Mouse (Mus musculus) heart, embryonic 13.5 days (tissue): ENCODE measurements at regions not wholly inside any gene's neighbourhood (a gene's known extent, or its start where the extent isn't known, plus 50 kb on each side); places are given as distances from the start of the nearest gene placed in this dataset.

Source experiments
- ATAC-seq: fragments of 200-750 bp; cut with Nextera tagmentation; 2 replicates; pipeline ENCODE4 v1.8.0; 2017; ENCODE audit warnings: moderate TSS enrichment; ENCODE audit not compliant: insufficient number of reproducible peaks, low FRiP score, low TSS enrichment; ENCODE audit errors: extremely low read depth
- H3K27ac ChIP-seq: fragments of 300-500 bp; sonication (generic); replicated peaks from 2 replicates; pipeline ENCODE4 v1.5.1; 2015; ENCODE audit warnings: moderate library complexity, mild to moderate bottlenecking, inconsistent platforms
- H3K27me3 ChIP-seq: fragments of 300-500 bp; sonication (generic); replicated peaks from 2 replicates; pipeline ENCODE4 v1.6.1; 2015; ENCODE audit warnings: mild to moderate bottlenecking, inconsistent platforms
- H3K36me3 ChIP-seq: fragments of 300-500 bp; sonication (generic); 2 replicates; pipeline ENCODE4 v1.6.1; 2015; ENCODE audit warnings: mild to moderate bottlenecking, inconsistent platforms
- H3K4me1 ChIP-seq: fragments of 300-500 bp; sonication (generic); 2 replicates; pipeline ENCODE4 v1.6.1; 2015; ENCODE audit warnings: inconsistent platforms
- H3K4me2 ChIP-seq: fragments of 300-500 bp; sonication (generic); 2 replicates; pipeline ENCODE4 v1.6.1; 2015; ENCODE audit warnings: inconsistent platforms, mild to moderate bottlenecking, moderate library complexity
- H3K4me3 ChIP-seq: fragments of 300-500 bp; sonication (generic); 2 replicates; pipeline ENCODE4 v1.5.1; 2015; ENCODE audit warnings: moderate library complexity, mild to moderate bottlenecking, inconsistent platforms
- H3K9ac ChIP-seq: fragments of 300-500 bp; sonication (generic); 2 replicates; pipeline ENCODE4 v1.6.1; 2015; ENCODE audit warnings: inconsistent platforms, mild to moderate bottlenecking, moderate library complexity
- H3K9me3 ChIP-seq: fragments of 300-500 bp; sonication (generic); 2 replicates; pipeline ENCODE4 v1.6.1; 2016; ENCODE audit warnings: inconsistent platforms
- WGBS: fragments of 180-500 bp; shearing (Covaris S2); methylation state at CpG from one replicate; pipeline ENCODE4 v1.1.7; 2015; ENCODE audit warnings: mixed read lengths; 5-methylcytosine and 5-hydroxymethylcytosine counted together

DNA sequence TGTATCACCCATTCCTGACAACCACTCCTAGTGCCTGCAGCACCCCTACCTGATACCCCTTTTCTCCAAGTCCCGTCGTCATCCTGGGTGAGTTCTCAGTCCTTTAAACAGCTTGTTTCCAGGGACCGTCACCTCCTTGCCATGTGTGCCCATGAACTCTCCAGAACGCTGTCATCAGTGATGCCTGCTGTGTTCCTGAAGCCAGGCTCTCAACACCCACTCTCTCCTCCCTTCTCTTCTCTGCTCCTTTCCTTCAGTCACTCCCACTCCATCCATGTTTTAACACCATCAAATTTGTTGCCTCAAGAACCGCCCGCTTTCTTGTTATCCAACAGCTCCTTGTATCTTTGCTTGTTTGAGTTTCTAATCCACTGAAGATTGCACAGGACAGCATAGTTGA, 277.8 kb upstream of the Zfp637 start:
- WGBS = 52% methylated on average over 6 of the region's 6 CpGs
- no peak for ATAC-seq
- H3K27ac ChIP-seq = 0 out of 2 replicates have a peak overlapping the region, but pooled peaks have one; percentile 8
- no peak overlapping the region for H3K4me3 ChIP-seq
- H3K4me1 ChIP-seq = peaks cover 50% of the 10 kb centered on the region
- H3K9ac ChIP-seq = no peak overlapping the region
- no peaks in the 10 kb centered on the region for H3K36me3 ChIP-seq
- H3K4me2 ChIP-seq = no peak overlapping the region
- H3K27me3 ChIP-seq = peaks cover 11% of the 10 kb centered on the region
- no peaks in the 10 kb centered on the region for H3K9me3 ChIP-seq

DNA sequence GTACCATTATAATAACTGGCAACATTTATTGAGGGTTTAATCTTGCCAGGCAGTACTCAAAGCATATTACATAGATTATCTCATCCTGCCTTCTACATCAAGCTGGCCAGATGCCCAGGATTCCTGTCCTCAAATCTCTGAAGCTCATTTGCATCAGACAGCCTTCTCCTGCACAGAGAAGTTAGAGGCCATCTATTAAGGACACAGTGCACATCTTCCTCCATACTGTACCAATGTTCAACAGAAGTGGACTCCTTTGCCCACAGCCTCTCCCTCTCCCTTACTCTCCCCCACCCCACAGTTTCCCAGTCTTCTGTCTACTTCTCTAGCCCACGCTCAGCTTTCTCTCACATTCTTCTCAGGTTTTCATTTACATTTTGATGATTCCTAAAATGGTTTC, 277.3 kb upstream of the Zfp637 start:
- no peak overlapping the region for H3K9ac ChIP-seq
- ATAC-seq = no peak
- H3K27ac ChIP-seq = no peak overlapping the region
- H3K4me1 ChIP-seq = peaks cover 50% of the 10 kb centered on the region
- no peaks in the 10 kb centered on the region for H3K9me3 ChIP-seq
- H3K4me3 ChIP-seq = no peak overlapping the region
- H3K4me2 ChIP-seq = no peak overlapping the region
- no peaks in the 10 kb centered on the region for H3K36me3 ChIP-seq
- peaks cover 11% of the 10 kb centered on the region for H3K27me3 ChIP-seq
- 70% methylated on average over 1 of the region's 1 CpGs for WGBS

DNA sequence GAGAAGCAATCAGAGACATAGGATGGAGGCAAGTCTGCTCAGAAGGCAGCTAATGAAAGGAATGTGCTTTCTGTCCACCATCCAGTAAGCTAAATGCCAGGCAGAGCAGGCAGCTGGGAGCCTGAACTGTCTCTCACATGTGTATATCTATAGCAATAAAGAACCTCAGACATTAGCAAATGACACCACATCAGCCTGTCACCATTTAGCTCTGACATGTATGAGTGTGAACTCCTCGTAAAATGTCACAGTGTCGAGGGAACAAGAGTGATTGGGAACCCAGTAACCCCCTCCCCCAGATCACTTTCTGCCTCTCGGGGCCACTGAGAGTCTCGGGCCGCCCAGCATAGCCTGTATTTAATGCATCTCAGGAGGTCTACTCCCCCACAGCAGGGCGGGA, 274.2 kb upstream of the Zfp637 start:
- ATAC-seq = no peak
- Histone ChIP-seq H3K36me3 (no peaks in the 10 kb centered on the region), H3K27me3 (peaks cover 10% of the 10 kb centered on the region), H3K4me1 (peaks cover 50% of the 10 kb centered on the region), H3K4me2 (no peak overlapping the region), H3K9ac (0 out of 2 replicates have a peak overlapping the region, but pooled peaks have one; percentile 13), H3K9me3 (no peaks in the 10 kb centered on the region), H3K4me3 (no peak overlapping the region), H3K27ac (peak overlapping the region; percentile 31; the same call in 1 of the 2 replicates)
- WGBS = 11% methylated on average over 6 of the region's 6 CpGs

DNA sequence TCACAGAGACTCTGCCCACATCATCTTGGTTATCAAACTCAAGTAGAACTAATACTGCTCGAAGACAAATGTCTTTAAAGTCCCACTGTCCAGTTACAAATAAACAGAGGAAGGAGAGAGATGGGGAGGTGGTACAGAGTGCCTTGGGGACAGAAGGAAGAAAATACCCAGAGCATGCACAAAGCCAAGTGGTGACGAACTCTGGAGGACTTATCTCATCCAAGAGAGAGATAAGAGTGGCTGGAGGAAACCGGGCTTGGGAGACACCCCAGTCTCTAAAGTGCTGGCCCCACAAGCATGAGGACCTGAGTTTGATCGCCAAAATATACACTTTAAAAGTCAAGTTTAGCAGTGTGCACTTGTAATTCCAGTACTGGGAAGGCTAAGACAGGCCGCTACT, 273.3 kb upstream of the Zfp637 start:
- Histone ChIP-seq H3K9ac (no peak overlapping the region), H3K27me3 (peaks cover 10% of the 10 kb centered on the region), H3K4me2 (no peak overlapping the region), H3K9me3 (no peaks in the 10 kb centered on the region), H3K36me3 (no peaks in the 10 kb centered on the region), H3K4me1 (peaks cover 53% of the 10 kb centered on the region), H3K27ac (peak overlapping the region; percentile 31; the same call in 1 of the 2 replicates), H3K4me3 (no peak overlapping the region)
- 19% methylated on average over 5 of the region's 5 CpGs for WGBS
- no peak for ATAC-seq

DNA sequence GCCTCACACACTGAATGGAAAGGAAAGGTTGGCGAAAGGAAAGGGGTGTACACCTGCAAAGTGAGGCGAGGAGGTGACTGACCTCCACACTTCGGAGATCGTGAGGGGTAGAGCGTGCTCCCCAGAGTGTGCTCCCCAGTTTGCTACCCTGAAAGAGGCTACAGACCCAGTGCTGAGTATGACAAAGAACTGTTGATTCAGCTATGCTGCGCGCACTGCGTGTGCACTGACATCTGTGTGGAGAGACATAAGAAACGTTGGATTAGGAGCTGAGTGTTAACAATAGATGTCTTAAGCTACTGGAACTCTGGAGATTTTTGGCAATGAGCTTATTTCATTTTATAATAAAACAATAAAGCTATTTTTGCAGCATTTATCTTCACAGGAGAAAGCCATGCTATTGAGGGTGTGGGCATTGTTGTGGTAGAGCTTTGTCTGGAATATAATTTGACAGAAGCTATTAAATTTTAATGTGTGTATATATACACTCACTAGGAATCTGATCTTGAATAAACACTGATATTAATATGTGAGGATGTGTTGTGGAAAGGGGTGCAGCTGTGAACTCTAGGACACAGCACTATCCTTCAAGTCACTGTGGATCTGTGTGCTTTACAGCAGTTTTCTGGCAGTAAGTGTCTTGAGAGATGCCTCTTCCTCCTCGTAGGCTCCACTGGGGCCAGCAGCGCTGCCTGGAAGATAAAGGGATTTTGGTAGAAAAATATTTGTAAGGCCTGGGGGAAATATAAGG, 271.2 kb upstream of the Zfp637 start:
- WGBS = 77% methylated on average over 11 of the region's 11 CpGs
- Histone ChIP-seq H3K36me3 (no peaks in the 10 kb centered on the region), H3K4me2 (no peak overlapping the region), H3K27ac (no peak overlapping the region), H3K4me3 (no peak overlapping the region), H3K4me1 (peaks cover 55% of the 10 kb centered on the region), H3K27me3 (peaks cover 10% of the 10 kb centered on the region), H3K9ac (no peak overlapping the region), H3K9me3 (no peaks in the 10 kb centered on the region)
- no peak for ATAC-seq

DNA sequence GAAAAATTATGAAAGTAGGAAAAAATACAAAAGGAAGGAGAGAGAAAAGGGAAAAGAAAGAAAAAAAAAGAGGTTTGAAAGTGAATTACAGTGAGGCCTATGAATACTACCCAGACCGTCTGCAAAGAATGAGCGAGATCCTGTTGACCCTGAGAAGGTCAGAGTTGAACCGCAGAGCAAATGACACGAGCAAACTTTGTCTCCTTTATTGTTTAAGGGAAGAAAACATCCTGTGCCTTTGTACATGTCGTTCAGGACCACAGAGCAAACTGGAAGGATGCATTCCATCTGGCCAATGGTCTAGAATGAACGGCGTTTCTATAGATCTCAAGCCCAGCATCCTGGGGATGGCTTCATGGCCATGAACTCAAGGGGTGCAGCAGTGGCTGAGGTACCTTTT, 270.6 kb upstream of the Zfp637 start:
- WGBS = 63% methylated on average over 7 of the region's 7 CpGs
- no peak overlapping the region for H3K27ac ChIP-seq
- peaks cover 10% of the 10 kb centered on the region for H3K27me3 ChIP-seq
- H3K9me3 ChIP-seq = no peaks in the 10 kb centered on the region
- no peak overlapping the region for H3K4me3 ChIP-seq
- H3K4me1 ChIP-seq = peaks cover 53% of the 10 kb centered on the region
- H3K9ac ChIP-seq = no peak overlapping the region
- no peak for ATAC-seq
- no peaks in the 10 kb centered on the region for H3K36me3 ChIP-seq
- no peak overlapping the region for H3K4me2 ChIP-seq

DNA sequence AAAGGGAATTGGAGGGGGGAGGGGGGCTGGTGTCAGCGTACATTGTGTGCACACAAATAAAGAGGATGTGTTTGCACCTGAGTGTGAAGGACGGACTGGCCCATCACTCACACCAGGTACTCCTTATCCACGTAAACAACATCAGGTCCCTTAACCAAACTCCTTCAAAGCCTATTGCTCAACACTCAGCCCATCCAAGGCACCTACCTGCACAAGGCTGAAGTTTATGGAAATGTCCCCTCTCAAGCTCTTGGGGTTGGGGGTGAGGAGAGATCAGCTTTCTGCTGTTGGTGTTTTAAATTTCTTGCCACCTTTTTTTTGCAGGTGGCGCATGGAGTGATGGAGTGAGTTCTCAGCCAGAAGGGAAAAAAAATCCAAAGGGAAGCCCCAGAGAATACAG, 270.2 kb upstream of the Zfp637 start:
- H3K27ac ChIP-seq = no peak overlapping the region
- no peak overlapping the region for H3K4me3 ChIP-seq
- H3K36me3 ChIP-seq = no peaks in the 10 kb centered on the region
- H3K27me3 ChIP-seq = peaks cover 10% of the 10 kb centered on the region
- H3K4me1 ChIP-seq = peaks cover 50% of the 10 kb centered on the region
- WGBS = 88% methylated on average over 4 of the region's 4 CpGs
- ATAC-seq = no peak
- H3K4me2 ChIP-seq = no peak overlapping the region
- H3K9me3 ChIP-seq = no peaks in the 10 kb centered on the region
- H3K9ac ChIP-seq = no peak overlapping the region

DNA sequence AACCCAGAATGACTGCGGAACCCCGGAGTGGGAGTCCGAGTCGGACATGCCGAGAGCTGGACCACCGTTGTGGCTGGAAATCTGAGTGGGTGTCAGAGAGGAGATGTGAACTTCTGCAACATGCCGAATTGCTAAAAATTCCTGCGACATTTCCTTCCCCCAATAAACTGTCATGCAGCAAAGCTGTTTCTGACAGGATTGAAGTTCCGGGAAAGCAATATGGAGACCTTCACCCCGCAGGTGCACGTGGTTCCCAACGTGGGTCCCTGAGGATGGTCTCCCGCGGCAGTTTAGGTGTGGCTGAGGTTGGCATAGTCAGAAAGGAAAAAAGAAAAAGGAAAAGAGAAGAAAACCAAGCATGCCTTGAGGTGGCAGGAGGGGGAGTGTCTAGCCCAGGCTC, 269.0 kb upstream of the Zfp637 start:
- Histone ChIP-seq H3K4me3 (no peak overlapping the region), H3K4me1 (peaks cover 38% of the 10 kb centered on the region), H3K9me3 (no peaks in the 10 kb centered on the region), H3K27me3 (peaks cover 10% of the 10 kb centered on the region), H3K36me3 (no peaks in the 10 kb centered on the region), H3K27ac (no peak overlapping the region), H3K4me2 (no peak overlapping the region), H3K9ac (no peak overlapping the region)
- WGBS = 86% methylated on average over 14 of the region's 14 CpGs
- ATAC-seq = no peak

DNA sequence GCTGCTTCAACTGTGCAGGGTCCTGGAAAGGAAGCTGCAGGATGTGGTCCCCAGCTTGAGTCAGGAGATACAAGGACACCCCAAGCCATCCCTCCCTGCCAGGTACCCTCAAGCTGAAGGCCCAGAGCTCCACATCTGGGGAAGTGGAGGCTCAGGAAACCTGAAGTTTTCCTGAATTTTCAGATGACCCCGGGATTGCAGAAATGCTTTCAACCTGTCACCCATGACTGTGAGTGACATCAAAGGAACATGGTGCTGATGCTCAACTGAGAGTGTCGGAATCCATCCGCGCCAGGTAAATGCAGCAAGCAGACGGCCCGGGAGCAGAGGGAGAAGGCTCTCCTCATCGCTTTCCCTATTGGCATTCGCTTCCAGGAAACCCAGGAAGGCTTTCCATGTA, 267.6 kb upstream of the Zfp637 start:
- Histone ChIP-seq H3K4me2 (no peak overlapping the region), H3K27me3 (peaks cover 10% of the 10 kb centered on the region), H3K27ac (no peak overlapping the region), H3K36me3 (no peaks in the 10 kb centered on the region), H3K9me3 (no peaks in the 10 kb centered on the region), H3K4me3 (no peak overlapping the region), H3K4me1 (peaks cover 28% of the 10 kb centered on the region), H3K9ac (no peak overlapping the region)
- 79% methylated on average over 8 of the region's 8 CpGs for WGBS
- no peak for ATAC-seq

DNA sequence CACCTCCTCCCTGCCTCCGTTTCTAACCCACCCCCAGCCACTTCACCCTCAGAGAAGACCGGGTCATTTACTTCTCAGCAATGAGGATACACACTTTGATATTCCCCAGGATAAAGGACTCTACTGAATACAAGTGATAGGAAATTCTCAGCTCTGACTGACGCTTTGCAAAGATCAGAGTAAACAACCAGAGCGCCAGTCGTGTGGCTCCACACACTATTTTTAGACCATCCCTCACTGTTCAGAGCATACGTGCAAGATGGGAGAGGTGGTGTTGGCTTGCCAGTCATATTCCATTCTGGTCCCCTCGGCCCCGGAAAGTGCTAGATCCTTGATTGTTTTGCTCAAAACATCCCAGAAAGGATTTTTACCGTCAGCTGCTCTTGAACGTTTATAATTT, 266.8 kb upstream of the Zfp637 start:
- H3K4me2 ChIP-seq = peak overlapping the region; percentile 45
- peaks cover 28% of the 10 kb centered on the region for H3K4me1 ChIP-seq
- H3K9ac ChIP-seq = peak overlapping the region; percentile 48; the same call in 1 of the 2 replicates
- WGBS = 25% methylated on average over 10 of the region's 10 CpGs
- H3K4me3 ChIP-seq = no peak overlapping the region
- peaks cover 10% of the 10 kb centered on the region for H3K27me3 ChIP-seq
- H3K9me3 ChIP-seq = no peaks in the 10 kb centered on the region
- ATAC-seq = no peak
- H3K27ac ChIP-seq = peak overlapping the region; percentile 44
- no peaks in the 10 kb centered on the region for H3K36me3 ChIP-seq

DNA sequence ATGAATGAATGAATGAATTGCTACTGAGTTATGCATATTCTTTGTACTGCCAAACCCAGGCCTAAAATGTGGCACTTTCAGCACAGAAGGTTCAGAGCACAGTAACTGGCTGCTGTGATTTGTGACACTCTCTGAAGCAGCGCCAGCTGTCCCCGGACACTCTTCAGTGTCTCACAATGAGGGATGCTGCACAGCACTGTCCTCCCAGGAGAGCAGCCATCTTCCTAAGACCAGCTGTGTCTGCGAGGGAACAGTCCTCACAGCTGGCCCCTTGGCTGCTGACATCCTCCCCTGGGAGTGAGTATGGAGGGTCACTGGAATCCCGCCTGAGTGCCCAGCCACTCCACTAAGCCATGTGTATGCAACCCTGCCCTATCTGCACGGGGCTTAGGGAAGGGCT, 265.9 kb upstream of the Zfp637 start:
- whole genome bisulfite sequencing = 76% methylated on average over 5 of the region's 5 CpGs
- Histone ChIP-seq H3K4me1 (peaks cover 28% of the 10 kb centered on the region), H3K27ac (no peak overlapping the region), H3K36me3 (no peaks in the 10 kb centered on the region), H3K9me3 (no peaks in the 10 kb centered on the region), H3K4me3 (no peak overlapping the region), H3K9ac (no peak overlapping the region), H3K27me3 (peaks cover 10% of the 10 kb centered on the region), H3K4me2 (no peak overlapping the region)
- ATAC-seq = no peak

DNA sequence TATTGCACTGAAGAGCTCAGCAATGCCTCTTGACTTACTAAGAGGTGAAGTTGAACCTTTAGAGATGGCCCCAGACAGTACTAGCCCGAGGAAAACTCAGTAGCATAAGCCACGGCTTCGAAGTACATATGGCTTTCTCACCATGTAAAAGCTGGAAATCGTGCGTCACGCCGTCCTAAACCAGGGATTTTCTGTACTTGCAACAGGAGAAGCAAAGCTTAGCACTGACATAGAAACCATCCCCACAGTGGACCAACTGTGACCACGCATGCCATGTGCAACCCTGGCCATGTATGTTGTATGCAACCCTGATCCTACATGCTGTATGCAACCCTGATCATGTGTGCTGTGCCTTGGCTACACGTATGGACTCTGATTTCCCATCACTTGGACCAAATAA, 265.0 kb upstream of the Zfp637 start:
- Histone ChIP-seq H3K4me2 (no peak overlapping the region), H3K9ac (no peak overlapping the region), H3K4me3 (no peak overlapping the region), H3K4me1 (peaks cover 28% of the 10 kb centered on the region), H3K36me3 (no peaks in the 10 kb centered on the region), H3K27me3 (peaks cover 9% of the 10 kb centered on the region), H3K9me3 (no peaks in the 10 kb centered on the region), H3K27ac (no peak overlapping the region)
- no peak for ATAC-seq
- WGBS = 89% methylated on average over 9 of the region's 9 CpGs
